Mouse (Mus musculus) bone marrow, adult 2 months (tissue): ENCODE results near the gene Nmnat2. TPM values are rescaled to one million over a fixed set of nuclear protein-coding genes. Genes with fewer than 3 reads are reported as not detected.

Experiments
- H3K27ac ChIP-seq: fragments of 200-500 bp; 2 replicates; pipeline ENCODE4 v1.5.1; 2012; ENCODE audit warnings: low read depth, mild to moderate bottlenecking, control low read depth, inconsistent platforms, low read length; ENCODE audit not compliant: control insufficient read depth, poor library complexity, insufficient read depth
- H3K4me1 ChIP-seq: fragments of 200-500 bp; 2 replicates; pipeline ENCODE4 v1.6.1; 2011; ENCODE audit warnings: low read length; ENCODE audit not compliant: control insufficient read depth, insufficient read depth
- H3K4me3 ChIP-seq: fragments of 200-500 bp; replicated peaks from 2 replicates; pipeline ENCODE3; 2011; ENCODE audit warnings: mild to moderate bottlenecking, low read depth, low read length, control low read depth; ENCODE audit not compliant: control insufficient read depth
- CTCF ChIP-seq: fragments of 200-500 bp; IDR thresholded peaks from 2 replicates; pipeline ENCODE4 v1.5.1; 2011; ENCODE audit warnings: low read length, control low read depth; ENCODE audit not compliant: control insufficient read depth, insufficient read depth
- POLR2A ChIP-seq: fragments of 200-500 bp; IDR thresholded peaks from 2 replicates; pipeline ENCODE4 v1.6.1; 2011; ENCODE audit warnings: low read depth, mild to moderate bottlenecking, control low read depth, low read length, borderline replicate concordance; ENCODE audit not compliant: control insufficient read depth
- WGBS: fragments of 180-500 bp; shearing (Covaris S2); methylation state at CpG from one replicate; pipeline ENCODE4 v1.1.7; 2018; 5-methylcytosine and 5-hydroxymethylcytosine counted together
- polyA plus RNA-seq: library from polyadenylated mRNA; stranded (reverse); fragments of >200 nt; gene quantifications from 2 replicates; pipeline ENCODE4 v1.2.4, GENCODE M21; 2011; ENCODE audit warnings: low replicate concordance; ENCODE audit not compliant: missing spikeins, insufficient read depth, insufficient read length

Gene Nmnat2
- polyA plus RNA-seq, 1 experiment: 7.5 TPM

DNA sequence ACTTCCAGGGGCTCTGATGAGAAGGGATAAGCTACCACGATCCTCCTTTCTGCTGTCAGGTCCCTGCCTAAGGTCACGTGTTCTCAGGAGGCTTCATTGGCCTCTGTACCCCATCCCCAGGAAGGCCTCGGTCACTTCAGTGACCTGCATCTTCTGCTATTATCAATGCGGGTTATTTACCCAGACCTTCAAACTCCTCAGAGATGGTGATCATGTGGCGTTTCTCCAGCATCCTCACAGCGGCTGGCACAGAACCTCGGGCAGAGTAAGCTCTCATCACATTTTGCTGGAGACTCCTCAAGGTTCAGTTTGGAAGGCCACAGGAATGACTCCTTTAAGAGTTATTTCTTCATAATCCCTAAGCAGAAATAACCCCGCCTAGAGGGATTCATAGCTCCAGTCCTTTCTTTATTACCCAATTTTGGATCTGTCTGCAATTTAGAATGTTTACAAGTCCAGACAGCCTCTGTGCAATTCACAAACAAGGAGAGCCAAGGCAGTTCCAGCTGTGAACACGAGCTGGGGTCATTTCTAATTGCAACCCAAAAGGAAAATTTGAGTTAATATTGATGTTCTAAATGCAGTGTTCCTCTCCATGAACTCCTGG lies 110.1 kb downstream of the Nmnat2 start:
- 81% methylated on average over 9 of the region's 9 CpGs for WGBS

DNA sequence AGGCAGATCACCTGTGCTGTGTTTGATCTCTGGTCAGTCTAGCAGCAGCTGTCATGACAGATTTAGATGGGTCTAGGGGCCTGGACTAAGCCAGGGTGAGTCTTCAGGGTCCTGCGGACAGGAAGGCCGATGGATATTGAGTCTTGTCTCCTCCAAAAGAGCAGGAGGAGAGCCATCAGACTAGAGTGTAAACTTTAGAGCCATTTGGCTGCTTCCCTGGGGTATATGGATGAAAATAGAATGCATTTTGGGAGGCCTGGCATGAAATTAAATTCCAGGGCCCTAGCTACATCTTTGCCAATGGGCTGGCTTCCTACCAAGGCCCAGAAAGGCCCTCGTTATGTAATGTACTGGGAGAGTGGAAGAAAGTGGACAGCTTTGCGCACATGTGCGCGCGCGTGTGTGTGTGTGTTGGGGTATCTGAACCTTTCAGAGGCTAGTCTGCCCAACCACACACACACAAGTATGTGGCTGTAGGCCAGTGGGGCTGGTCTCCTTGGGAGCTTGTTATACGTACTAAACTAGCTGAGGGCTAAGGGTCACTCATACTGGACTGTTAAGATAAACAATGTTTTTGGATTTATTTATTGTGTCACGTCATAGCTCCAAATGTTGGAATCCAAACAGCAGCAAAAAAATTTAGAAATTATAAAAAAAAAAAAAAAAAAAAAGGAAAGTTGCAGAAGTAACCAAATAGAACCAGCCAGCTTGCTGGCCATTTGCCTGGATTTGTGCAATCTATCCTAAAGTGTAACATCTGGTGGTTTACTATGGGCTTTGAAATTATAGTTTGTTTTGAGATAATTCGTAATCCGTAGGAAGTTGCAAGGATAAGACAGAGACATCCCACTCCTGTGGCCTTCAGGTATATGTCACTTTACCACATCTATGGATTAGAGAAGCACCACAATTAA lies 110.9 kb downstream of the Nmnat2 start:
- Histone ChIP-seq H3K27ac (no peak overlapping the region), H3K4me3 (no peak overlapping the region), H3K4me1 (no peaks in the 10 kb centered on the region; the same call in 1 of the 2 replicates)
- WGBS: 85% methylated on average over 12 of the region's 12 CpGs
- TF ChIP-seq CTCF: no peak
- TF ChIP-seq POLR2A: no peak

More for the DNA sequence above, 110.1 kb downstream of the Nmnat2 start:
- no peak for TF ChIP-seq POLR2A
- TF ChIP-seq CTCF: no peak
- no peak overlapping the region for H3K27ac ChIP-seq
- no peak overlapping the region for H3K4me3 ChIP-seq
- H3K4me1 ChIP-seq: no peaks in the 10 kb centered on the region; the same call in 1 of the 2 replicates

DNA sequence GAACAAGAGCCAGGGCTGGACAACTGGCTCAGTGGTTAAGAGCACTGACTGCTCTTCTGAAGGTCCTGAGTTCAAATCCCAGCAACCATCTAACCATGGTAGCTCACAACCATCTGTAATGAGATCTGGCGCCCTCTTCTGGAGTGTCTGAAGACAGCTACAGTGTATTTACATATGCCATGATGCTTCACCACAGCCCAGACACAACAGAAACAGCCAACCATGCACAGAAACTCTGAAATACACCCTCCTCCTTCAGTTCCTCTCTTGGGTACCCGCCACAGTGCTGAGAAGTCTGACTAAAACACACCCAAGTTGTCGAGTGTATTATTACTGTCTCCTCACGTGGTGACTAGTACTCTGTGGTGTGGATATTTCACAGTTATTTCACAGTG lies 111.6 kb downstream of the Nmnat2 start:
- Histone ChIP-seq H3K4me3 (no peak overlapping the region), H3K4me1 (no peaks in the 10 kb centered on the region), H3K27ac (no peak overlapping the region)
- TF ChIP-seq POLR2A (no peak), CTCF (no peak)
- 57% methylated on average over 4 of the region's 4 CpGs for WGBS

- H3K27ac ChIP-seq: no peak overlapping the region
- WGBS: 49% methylated on average over 16 of the region's 16 CpGs
- no peak for TF ChIP-seq POLR2A
- no peak overlapping the region for H3K4me3 ChIP-seq
- no peaks in the 10 kb centered on the region for H3K4me1 ChIP-seq
These were observed 116.8 kb downstream of the Nmnat2 start for GRCm38 (mm10) chr1:153071563-153071962.

GRCm38 (mm10) chr1:153071995-153072394 lies 117.2 kb downstream of the Nmnat2 start:
- no peak overlapping the region for H3K4me3 ChIP-seq
- H3K27ac ChIP-seq: no peak overlapping the region
- TF ChIP-seq CTCF (no peak), POLR2A (no peak)
- H3K4me1 ChIP-seq: no peaks in the 10 kb centered on the region
- WGBS: 48% methylated on average over 12 of the region's 12 CpGs

GRCm38 (mm10) chr1:153072711-153073110 lies 117.9 kb downstream of the Nmnat2 start:
- 70% methylated on average over 10 of the region's 10 CpGs for WGBS
- no peak overlapping the region for H3K27ac ChIP-seq
- no peak overlapping the region for H3K4me3 ChIP-seq
- TF ChIP-seq CTCF (no peak), POLR2A (no peak)
- H3K4me1 ChIP-seq: no peaks in the 10 kb centered on the region

DNA sequence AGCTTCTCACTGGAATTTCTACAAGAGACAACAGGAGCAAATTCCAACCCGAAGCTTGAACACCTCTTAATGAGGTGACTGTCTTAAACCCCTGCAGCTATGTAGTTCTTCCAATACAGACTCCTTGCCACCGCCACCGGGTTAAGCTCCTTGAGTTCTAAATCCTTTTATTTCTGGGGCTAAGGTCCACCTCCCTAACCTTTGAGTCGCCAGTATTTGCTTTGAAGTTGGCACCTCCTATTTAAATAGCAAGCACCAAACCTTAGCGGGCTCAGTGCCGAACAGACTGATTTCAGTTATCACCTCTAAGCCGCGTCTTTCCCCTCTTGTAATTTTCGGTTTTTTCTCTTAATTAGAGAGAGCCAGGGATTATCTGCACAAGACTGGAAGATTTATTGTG lies 118.6 kb downstream of the Nmnat2 start:
- no peaks in the 10 kb centered on the region for H3K4me1 ChIP-seq
- 38% methylated on average over 9 of the region's 9 CpGs for WGBS
- no peak for TF ChIP-seq POLR2A
- TF ChIP-seq CTCF: no peak

DNA sequence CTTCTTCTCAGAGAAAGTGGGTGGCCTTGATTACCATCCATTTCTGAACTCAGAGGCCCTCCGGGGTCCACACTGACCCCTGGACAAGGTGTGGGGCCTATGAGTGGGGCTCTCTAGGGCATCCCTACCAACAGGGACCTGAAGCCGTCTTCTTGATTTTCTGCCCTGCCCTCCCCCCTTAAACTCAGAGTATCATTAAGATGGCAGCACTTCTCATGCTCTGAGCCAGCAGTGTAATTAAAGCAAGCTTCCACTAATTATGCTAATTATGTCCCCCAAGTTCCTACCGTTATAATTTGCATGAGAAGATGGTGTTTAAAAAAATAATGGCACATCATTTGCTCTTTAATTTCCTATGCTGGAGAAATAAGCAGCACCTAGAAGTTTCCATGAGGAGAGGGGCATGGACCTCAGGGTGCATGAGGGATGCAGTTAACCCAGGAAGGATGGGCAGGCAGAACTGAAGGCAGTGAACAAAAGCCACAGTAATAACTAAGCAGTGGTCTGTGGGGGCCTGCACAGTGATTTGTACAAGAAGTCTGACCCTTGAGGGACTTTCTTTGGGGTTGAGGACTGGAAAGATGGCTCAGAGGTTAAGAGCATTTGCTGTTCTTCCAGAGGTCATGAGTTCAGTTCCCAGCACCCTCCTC lies 120.4 kb downstream of the Nmnat2 start:
- H3K27ac ChIP-seq: no peak overlapping the region
- WGBS: 81% methylated on average over 3 of the region's 3 CpGs
- TF ChIP-seq CTCF (no peak), POLR2A (no peak)
- H3K4me1 ChIP-seq: no peaks in the 10 kb centered on the region
- H3K4me3 ChIP-seq: no peak overlapping the region

More for the DNA sequence above, 118.6 kb downstream of the Nmnat2 start:
- Histone ChIP-seq H3K4me3 (no peak overlapping the region), H3K27ac (no peak overlapping the region)
